Mouse (Mus musculus): ENCODE results near the gene Fgf10.

GRCm38 (mm10) chr13:118629661-118630428 lies 39.7 kb upstream of the Fgf10 start:
- TF ChIP-seq POLR2A (IDR thresholded peaks at IDR 0.05; ENCODE audit: control insufficient read depth in 1 of 2, insufficient read depth in 1 of 2, low read depth in 1 of 2, low read length in 2 of 2, poor library complexity in 1 of 2) (no peak), E2F4 (IDR thresholded peaks at IDR 0.05; ENCODE audit: borderline replicate concordance, low read depth, low read length) (no peak), ZKSCAN1 (IDR thresholded peaks at IDR 0.05; ENCODE audit: low read depth, low read length) (no peak), USF1 (IDR thresholded peaks at IDR 0.05; ENCODE audit: low read depth, low read length) (no peak), SIN3A (IDR thresholded peaks at IDR 0.05; ENCODE audit: low read length) (no peak), MAZ (IDR thresholded peaks at IDR 0.05; ENCODE audit: low read depth, low read length) (no peak), CHD1 (IDR thresholded peaks at IDR 0.05; ENCODE audit: low read depth, low read length) (no peak), CTCF (IDR thresholded peaks at IDR 0.05 in 2 of 3, conservative IDR thresholded peaks at IDR 0.05 in 1 of 3; ENCODE audit: control insufficient read depth in 1 of 3, insufficient read depth in 1 of 3, low read depth in 2 of 3, low read length in 3 of 3, poor library complexity in 1 of 3, severe bottlenecking in 1 of 3) (no peak), ELF1 (IDR thresholded peaks at IDR 0.05; ENCODE audit: low read depth, low read length) (no peak), TAL1 (IDR thresholded peaks at IDR 0.05; ENCODE audit: low read length) (no peak)
